Mouse (Mus musculus): Measurements from ENCODE around the gene Tmem192. TPM values are rescaled to one million over a fixed set of nuclear protein-coding genes. Genes with fewer than 3 reads are reported as not detected.
A peak's percentile ranks its signal among the peaks of the same experiment; 100 is the strongest.

Tmem192 gene
- polyA plus RNA-seq, 1 experiment from 2014 or later: 28.1 TPM

GRCm38 (mm10) chr8:64934997-64935396 is 12.0 kb upstream of the Tmem192 start:
- Histone ChIP-seq H3K9me3 (replicated peaks) (no peaks in the 10 kb centered on the region), H3K4me2 (no peak overlapping the region), H3K4me1 (no peaks in the 10 kb centered on the region), H3K9ac (no peak overlapping the region), H3K4me3 (replicated peaks) (no peak overlapping the region), H3K36me3 (no peaks in the 10 kb centered on the region), H3K27ac (no peak overlapping the region), H3K27me3 (no peaks in the 10 kb centered on the region)
- ATAC-seq (replicated peaks; ENCODE audit: low FRiP score): no peak
- WGBS: 75% methylated on average over 3 of the region's 3 CpGs

DNA sequence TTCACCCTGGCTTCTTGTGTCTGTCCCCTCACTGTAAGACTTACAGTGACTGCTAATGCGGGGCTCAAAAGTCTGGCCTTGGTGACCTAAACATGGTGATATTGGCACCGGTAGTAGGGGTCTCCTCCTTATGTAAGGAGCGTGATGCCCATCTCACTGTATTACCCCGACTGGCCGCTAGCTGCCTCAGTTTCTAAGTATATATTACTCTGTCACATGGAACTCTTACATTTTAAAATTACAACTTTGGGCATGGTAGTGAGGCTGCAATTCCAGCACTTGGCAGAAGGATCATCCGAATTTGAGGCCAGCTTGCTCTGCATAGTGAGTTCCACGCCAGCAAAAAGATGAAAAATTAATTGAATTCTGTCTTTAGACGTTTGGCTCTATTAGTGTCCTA is 6.0 kb upstream of the Tmem192 start:
- no peak overlapping the region for H3K27ac ChIP-seq
- H3K36me3 ChIP-seq: no peaks in the 10 kb centered on the region
- H3K9ac ChIP-seq: no peak overlapping the region
- H3K4me1 ChIP-seq: 0 out of 2 replicates have a peak, but pooled peaks cover 7% of the 10 kb centered on the region
- no peak for ATAC-seq (replicated peaks; ENCODE audit: low FRiP score)
- H3K9me3 ChIP-seq (replicated peaks): no peaks in the 10 kb centered on the region
- peaks cover 19% of the 10 kb centered on the region for H3K27me3 ChIP-seq
- 82% methylated on average over 8 of the region's 8 CpGs for WGBS
- no peak overlapping the region for H3K4me2 ChIP-seq
- no peak overlapping the region for H3K4me3 ChIP-seq (replicated peaks)

GRCm38 (mm10) chr8:64941495-64941894 is 5.5 kb upstream of the Tmem192 start:
- H3K9me3 ChIP-seq (replicated peaks): no peaks in the 10 kb centered on the region
- no peak overlapping the region for H3K4me2 ChIP-seq
- H3K4me3 ChIP-seq (replicated peaks): no peak overlapping the region
- peak; percentile 7; the same call in 1 of the 2 replicates for ATAC-seq (replicated peaks; ENCODE audit: low FRiP score)
- peaks cover 19% of the 10 kb centered on the region for H3K27me3 ChIP-seq
- 0 out of 2 replicates have a peak, but pooled peaks cover 10% of the 10 kb centered on the region for H3K4me1 ChIP-seq
- no peak overlapping the region for H3K27ac ChIP-seq
- H3K36me3 ChIP-seq: no peaks in the 10 kb centered on the region
- H3K9ac ChIP-seq: no peak overlapping the region
- WGBS: 10% methylated on average over 9 of the region's 9 CpGs

DNA sequence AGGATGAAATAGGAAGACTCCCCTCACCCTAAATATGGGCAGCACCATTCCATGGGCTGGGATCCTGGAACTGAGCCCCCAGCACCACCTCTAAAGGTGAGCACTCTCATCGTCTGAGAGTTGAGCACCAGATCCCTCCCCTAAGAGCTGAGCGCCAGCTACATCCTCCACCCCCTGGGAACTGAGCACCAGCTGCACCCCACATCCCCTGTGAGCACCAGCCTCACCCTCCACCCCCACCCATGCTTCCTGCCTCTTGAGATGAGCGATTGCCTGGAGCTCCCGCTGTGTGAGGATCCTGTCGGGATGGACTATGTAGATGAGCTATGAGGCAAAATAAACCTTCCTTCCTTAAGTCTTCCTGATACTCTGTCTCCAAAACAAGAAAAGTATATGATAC is 4.0 kb upstream of the Tmem192 start:
- Histone ChIP-seq H3K4me3 (replicated peaks) (no peak overlapping the region), H3K27ac (no peak overlapping the region), H3K36me3 (no peaks in the 10 kb centered on the region), H3K9me3 (replicated peaks) (no peaks in the 10 kb centered on the region), H3K27me3 (peaks cover 19% of the 10 kb centered on the region), H3K9ac (no peak overlapping the region), H3K4me2 (no peak overlapping the region), H3K4me1 (0 out of 2 replicates have a peak, but pooled peaks cover 10% of the 10 kb centered on the region)
- no peak for ATAC-seq (replicated peaks; ENCODE audit: low FRiP score)
- 25% methylated on average over 5 of the region's 5 CpGs for WGBS

- H3K27me3 ChIP-seq: peaks cover 19% of the 10 kb centered on the region
- 31% methylated on average over 5 of the region's 5 CpGs for WGBS
- H3K4me1 ChIP-seq: 0 out of 2 replicates have a peak, but pooled peaks cover 10% of the 10 kb centered on the region
- no peak for ATAC-seq (replicated peaks; ENCODE audit: low FRiP score)
- H3K36me3 ChIP-seq: no peaks in the 10 kb centered on the region
- H3K4me2 ChIP-seq: no peak overlapping the region
- no peak overlapping the region for H3K4me3 ChIP-seq (replicated peaks)
- H3K9me3 ChIP-seq (replicated peaks): no peaks in the 10 kb centered on the region
- no peak overlapping the region for H3K9ac ChIP-seq
- no peak overlapping the region for H3K27ac ChIP-seq
Measured at GRCm38 (mm10) chr8:64944831-64945230, 2.2 kb upstream of the Tmem192 start.

- 82% methylated on average over 7 of the region's 7 CpGs for WGBS
- ATAC-seq (replicated peaks; ENCODE audit: low FRiP score): no peak
- no peak overlapping the region for H3K9ac ChIP-seq
- no peak overlapping the region for H3K4me2 ChIP-seq
- no peaks in the 10 kb centered on the region for H3K36me3 ChIP-seq
- H3K9me3 ChIP-seq (replicated peaks): no peaks in the 10 kb centered on the region
- peaks cover 19% of the 10 kb centered on the region for H3K27me3 ChIP-seq
- no peak overlapping the region for H3K27ac ChIP-seq
- H3K4me3 ChIP-seq (replicated peaks): no peak overlapping the region
- H3K4me1 ChIP-seq: 0 out of 2 replicates have a peak, but pooled peaks cover 10% of the 10 kb centered on the region
Measured at GRCm38 (mm10) chr8:64945606-64946005, 1.4 kb upstream of the Tmem192 start.

GRCm38 (mm10) chr8:64946441-64946819 is 555 bp upstream of the Tmem192 start:
- Histone ChIP-seq H3K4me3 (replicated peaks) (peak overlapping the region; percentile 82), H3K9me3 (replicated peaks) (no peaks in the 10 kb centered on the region), H3K4me2 (peak overlapping the region; percentile 68), H3K9ac (no peak overlapping the region), H3K36me3 (no peaks in the 10 kb centered on the region), H3K27ac (no peak overlapping the region), H3K4me1 (0 out of 2 replicates have a peak, but pooled peaks cover 10% of the 10 kb centered on the region), H3K27me3 (peaks cover 19% of the 10 kb centered on the region)
- ATAC-seq (replicated peaks; ENCODE audit: low FRiP score): no peak
- WGBS: 54% methylated on average over 8 of the region's 8 CpGs

GRCm38 (mm10) chr8:64947698-64948034 is 681 bp downstream of the Tmem192 start:
- H3K27me3 ChIP-seq: peaks cover 13% of the 10 kb centered on the region
- H3K36me3 ChIP-seq: no peaks in the 10 kb centered on the region
- peak overlapping the region; percentile 68 for H3K4me2 ChIP-seq
- ATAC-seq (replicated peaks; ENCODE audit: low FRiP score): no peak
- H3K4me1 ChIP-seq: 0 out of 2 replicates have a peak, but pooled peaks cover 7% of the 10 kb centered on the region
- H3K27ac ChIP-seq: peak overlapping the region; percentile 85
- H3K9ac ChIP-seq: peak overlapping the region; percentile 53
- WGBS: 9% methylated on average over 10 of the region's 10 CpGs
- H3K9me3 ChIP-seq (replicated peaks): no peaks in the 10 kb centered on the region
- peak overlapping the region; percentile 82 for H3K4me3 ChIP-seq (replicated peaks)

DNA sequence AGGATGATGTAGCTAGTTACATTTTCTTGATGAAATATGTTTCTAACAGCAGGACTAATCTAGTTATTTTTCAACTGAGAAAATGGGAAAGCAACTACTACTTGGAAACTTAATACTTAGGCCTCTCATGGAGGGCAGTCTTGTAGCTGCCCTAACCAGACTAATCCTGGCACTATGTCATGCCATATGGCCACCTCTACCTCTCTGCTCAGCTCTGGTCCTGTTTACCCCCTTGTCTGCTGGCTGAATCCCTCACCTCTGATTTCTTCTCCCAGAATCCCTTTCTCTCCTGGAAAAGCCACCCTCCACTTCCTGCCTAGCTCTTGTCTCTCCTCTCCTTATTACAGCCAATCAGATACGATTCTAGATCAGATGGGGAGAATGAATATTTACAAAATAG is 1.4 kb downstream of the Tmem192 start:
- H3K9me3 ChIP-seq (replicated peaks): no peaks in the 10 kb centered on the region

DNA sequence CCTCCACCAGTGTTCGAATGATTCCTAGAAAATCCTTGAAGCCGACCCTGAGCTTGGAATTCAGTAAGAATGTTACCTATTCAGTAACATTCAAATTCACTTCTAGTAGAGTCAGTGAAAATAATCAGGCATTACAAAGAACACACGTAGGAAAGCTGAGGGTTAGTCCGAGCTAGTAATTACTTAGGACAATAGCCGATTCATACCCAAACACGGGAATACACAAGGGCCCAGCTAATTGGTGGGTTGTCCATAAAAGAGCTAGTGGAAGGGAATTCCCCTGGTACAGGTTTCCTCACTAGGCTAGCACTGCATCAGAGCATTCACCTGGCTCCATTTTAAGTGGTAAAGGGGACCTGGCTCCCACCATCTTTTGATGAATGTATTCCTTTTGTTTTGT is 5.1 kb downstream of the Tmem192 start:
- Histone ChIP-seq H3K9ac (no peak overlapping the region), H3K36me3 (peaks cover 6% of the 10 kb centered on the region; the same call in 1 of the 2 replicates), H3K27ac (no peak overlapping the region), H3K4me3 (replicated peaks) (no peak overlapping the region), H3K4me2 (no peak overlapping the region), H3K9me3 (replicated peaks) (no peaks in the 10 kb centered on the region), H3K27me3 (no peaks in the 10 kb centered on the region), H3K4me1 (no peaks in the 10 kb centered on the region)
- 94% methylated on average over 6 of the region's 6 CpGs for WGBS
- ATAC-seq (replicated peaks; ENCODE audit: low FRiP score): no peak

More for the DNA sequence above, 1.4 kb downstream of the Tmem192 start:
- Histone ChIP-seq H3K9ac (no peak overlapping the region), H3K27ac (no peak overlapping the region), H3K36me3 (no peaks in the 10 kb centered on the region), H3K4me1 (0 out of 2 replicates have a peak, but pooled peaks cover 3% of the 10 kb centered on the region), H3K4me2 (no peak overlapping the region), H3K27me3 (peaks cover 6% of the 10 kb centered on the region), H3K4me3 (replicated peaks) (no peak overlapping the region)
- WGBS: 93% methylated on average over 1 of the region's 1 CpGs
- ATAC-seq (replicated peaks; ENCODE audit: low FRiP score): no peak

GRCm38 (mm10) chr8:64959025-64959424 is 12.0 kb downstream of the Tmem192 start:
- Histone ChIP-seq H3K4me1 (no peaks in the 10 kb centered on the region), H3K4me2 (no peak overlapping the region), H3K27ac (no peak overlapping the region), H3K27me3 (no peaks in the 10 kb centered on the region), H3K4me3 (replicated peaks) (no peak overlapping the region), H3K36me3 (peaks cover 39% of the 10 kb centered on the region), H3K9me3 (replicated peaks) (no peaks in the 10 kb centered on the region), H3K9ac (no peak overlapping the region)
- no peak for ATAC-seq (replicated peaks; ENCODE audit: low FRiP score)
- WGBS: 73% methylated on average over 9 of the region's 9 CpGs

- H3K9ac ChIP-seq: no peak overlapping the region
- ATAC-seq (replicated peaks; ENCODE audit: low FRiP score): no peak
Measured at GRCm38 (mm10) chr8:64962836-64963235, 15.9 kb downstream of the Tmem192 start.

More at GRCm38 (mm10) chr8:64962836-64963235, 15.9 kb downstream of the Tmem192 start:
- Histone ChIP-seq H3K4me1 (no peaks in the 10 kb centered on the region), H3K27me3 (no peaks in the 10 kb centered on the region), H3K36me3 (peaks cover 39% of the 10 kb centered on the region), H3K4me2 (no peak overlapping the region), H3K4me3 (replicated peaks) (no peak overlapping the region), H3K9me3 (replicated peaks) (no peaks in the 10 kb centered on the region), H3K27ac (no peak overlapping the region)
